Mouse (Mus musculus) intestine, postnatal 0 days (tissue): ENCODE results near the gene B230118H07Rik. TPM values are rescaled to one million over a fixed set of nuclear protein-coding genes. Genes with fewer than 3 reads are reported as not detected.

ENCODE experiments used
- ATAC-seq: fragments of 200-750 bp; cut with Nextera tagmentation; 2 replicates; pipeline ENCODE4 v1.8.0; 2017; ENCODE audit warnings: mild to moderate bottlenecking, moderate TSS enrichment, moderate library complexity
- H3K27ac ChIP-seq: fragments of 300-500 bp; sonication (generic); 2 replicates; pipeline ENCODE4 v1.5.1; 2014; ENCODE audit warnings: mild to moderate bottlenecking, low read depth, low read length, moderate library complexity
- H3K27me3 ChIP-seq: fragments of 300-500 bp; sonication (generic); replicated peaks from 2 replicates; pipeline ENCODE4 v1.6.1; 2014; ENCODE audit warnings: low read length, mixed read lengths; ENCODE audit not compliant: control insufficient read depth, insufficient read depth
- H3K36me3 ChIP-seq: fragments of 300-500 bp; sonication (generic); 2 replicates; pipeline ENCODE4 v1.6.1; 2014; ENCODE audit warnings: mild to moderate bottlenecking, moderate library complexity; ENCODE audit not compliant: control insufficient read depth, insufficient read depth
- H3K4me1 ChIP-seq: fragments of 300-500 bp; sonication (generic); replicated peaks from 2 replicates; pipeline ENCODE4 v1.6.1; 2014; ENCODE audit warnings: antibody characterized with exemption, low read length, mixed read lengths; ENCODE audit not compliant: control insufficient read depth, insufficient read depth
- H3K4me2 ChIP-seq: fragments of 300-500 bp; sonication (generic); replicated peaks from 2 replicates; pipeline ENCODE4 v1.6.1; 2014; ENCODE audit warnings: low read depth, mild to moderate bottlenecking, moderate library complexity
- H3K4me3 ChIP-seq: fragments of 300-500 bp; sonication (generic); 2 replicates; pipeline ENCODE4 v1.5.1; 2014; ENCODE audit warnings: low read depth, low read length
- H3K9ac ChIP-seq: fragments of 300-500 bp; sonication (generic); 2 replicates; pipeline ENCODE4 v1.6.1; 2014; ENCODE audit warnings: mild to moderate bottlenecking, low read depth, low read length
- H3K9me3 ChIP-seq: fragments of 300-500 bp; sonication (generic); 2 replicates; pipeline ENCODE4 v1.6.1; 2016; ENCODE audit warnings: mixed run types; ENCODE audit not compliant: control insufficient read depth
- CTCF ChIP-seq: sonication (generic); IDR thresholded peaks from 2 replicates; pipeline ENCODE4 v1.5.1; 2016; ENCODE audit warnings: low read depth, mild to moderate bottlenecking, control low read depth, antibody characterized with exemption, moderate library complexity
- WGBS: fragments of 180-500 bp; shearing (Covaris S2); extraction: QIAGEN DNeasy Blood & Tissue Kit; methylation state at CpG from one replicate; pipeline ENCODE4 v1.1.7; 2014; 5-methylcytosine and 5-hydroxymethylcytosine counted together
- polyA plus RNA-seq: library from polyadenylated mRNA; unstranded; fragments of >200 nt; fragmentation: Nextera tagmentation; extraction: Ambion mirVana; gene quantifications from 2 replicates; pipeline ENCODE4 v1.2.1, GENCODE M21; 2015

B230118H07Rik gene
- polyA plus RNA-seq, 1 experiment from 2014 or later = 33.6 TPM

DNA sequence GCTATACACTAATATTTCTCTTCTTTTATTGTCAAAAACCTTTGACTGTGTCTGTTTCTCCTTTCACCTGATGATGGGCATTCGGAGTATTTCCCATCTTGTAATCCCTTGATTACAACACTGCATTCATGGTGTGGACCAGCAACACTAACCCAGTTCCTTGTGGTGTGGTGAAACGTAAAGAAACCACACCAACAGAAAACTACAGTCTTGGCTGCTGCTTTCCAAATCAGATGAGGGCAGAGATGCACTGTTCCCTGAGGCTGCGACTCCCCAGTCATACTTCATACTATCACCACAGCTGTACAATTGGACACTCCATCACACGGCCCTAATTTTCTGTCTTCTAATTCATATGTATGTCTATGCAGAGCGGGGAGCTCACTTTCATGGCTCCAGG lies 54.7 kb downstream of the B230118H07Rik start:
- H3K27me3 ChIP-seq = no peaks in the 10 kb centered on the region
- H3K4me2 ChIP-seq = no peak overlapping the region

DNA sequence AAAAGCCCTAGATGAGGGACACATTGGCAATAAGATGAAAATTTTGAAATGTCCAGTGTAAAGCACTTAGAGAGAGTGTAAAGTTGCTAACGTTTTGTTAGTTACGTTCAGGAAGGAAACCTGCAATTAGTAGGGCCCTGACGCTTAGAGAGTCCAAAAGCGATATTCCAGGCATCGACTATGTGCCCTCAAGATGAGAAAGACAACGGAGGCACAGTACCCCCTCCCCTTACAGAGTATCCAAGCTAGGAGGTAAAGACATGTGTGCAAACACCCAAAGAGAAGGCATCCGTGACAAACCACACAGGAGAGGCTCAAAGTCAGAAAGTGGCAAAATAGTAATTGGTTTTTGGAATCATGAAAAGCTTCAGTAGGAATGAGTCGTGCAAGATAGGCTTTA lies 56.4 kb downstream of the B230118H07Rik start:
- H3K27ac ChIP-seq = no peak overlapping the region
- 76% methylated on average over 8 of the region's 8 CpGs for WGBS
- no peaks in the 10 kb centered on the region for H3K9me3 ChIP-seq
- no peak overlapping the region for H3K9ac ChIP-seq
- no peak for TF ChIP-seq CTCF
- no peak overlapping the region for H3K4me2 ChIP-seq
- no peaks in the 10 kb centered on the region for H3K27me3 ChIP-seq
- no peak overlapping the region for H3K4me3 ChIP-seq
- H3K4me1 ChIP-seq = no peaks in the 10 kb centered on the region
- ATAC-seq = no peak
- H3K36me3 ChIP-seq = no peaks in the 10 kb centered on the region

More for the DNA sequence above, 54.7 kb downstream of the B230118H07Rik start:
- no peak overlapping the region for H3K9ac ChIP-seq
- H3K9me3 ChIP-seq = no peaks in the 10 kb centered on the region
- no peak overlapping the region for H3K27ac ChIP-seq
- H3K4me3 ChIP-seq = no peak overlapping the region
- TF ChIP-seq CTCF = no peak
- 89% methylated on average over 5 of the region's 5 CpGs for WGBS
- H3K36me3 ChIP-seq = no peaks in the 10 kb centered on the region
- no peak for ATAC-seq
- H3K4me1 ChIP-seq = no peaks in the 10 kb centered on the region

- Histone ChIP-seq H3K27ac (no peak overlapping the region), H3K4me1 (no peaks in the 10 kb centered on the region), H3K9ac (no peak overlapping the region), H3K36me3 (no peaks in the 10 kb centered on the region), H3K27me3 (no peaks in the 10 kb centered on the region), H3K9me3 (no peaks in the 10 kb centered on the region), H3K4me3 (no peak overlapping the region), H3K4me2 (no peak overlapping the region)
- ATAC-seq = no peak
- no peak for TF ChIP-seq CTCF
- WGBS = 48% methylated on average over 10 of the region's 10 CpGs
Measured at GRCm38 (mm10) chr2:101592023-101592841, 57.1 kb downstream of the B230118H07Rik start.

DNA sequence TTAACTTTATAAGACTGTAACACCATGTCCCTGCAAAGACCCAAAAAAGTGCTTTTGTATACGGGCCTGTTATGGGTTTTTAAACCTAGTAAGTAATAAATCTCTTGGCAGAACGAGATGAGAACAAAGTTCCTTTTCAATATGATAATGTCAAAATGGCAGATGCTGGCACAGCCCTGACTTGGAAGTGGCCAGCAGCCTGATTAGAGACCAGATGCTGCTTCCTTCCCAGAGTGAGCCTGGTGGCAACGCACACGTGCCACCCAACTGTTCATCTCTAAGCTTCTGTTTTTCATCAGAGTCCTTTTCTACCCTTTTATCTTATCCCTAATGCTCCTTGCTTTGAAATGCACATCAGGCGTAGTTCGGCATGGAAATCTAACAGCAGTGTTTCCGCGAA lies 58.0 kb downstream of the B230118H07Rik start:
- no peaks in the 10 kb centered on the region for H3K36me3 ChIP-seq
- no peak overlapping the region for H3K4me2 ChIP-seq
- no peaks in the 10 kb centered on the region for H3K4me1 ChIP-seq
- 78% methylated on average over 8 of the region's 8 CpGs for WGBS
- no peak for TF ChIP-seq CTCF
- H3K4me3 ChIP-seq = no peak overlapping the region
- ATAC-seq = no peak
- H3K27ac ChIP-seq = no peak overlapping the region
- no peaks in the 10 kb centered on the region for H3K27me3 ChIP-seq
- no peaks in the 10 kb centered on the region for H3K9me3 ChIP-seq
- no peak overlapping the region for H3K9ac ChIP-seq

DNA sequence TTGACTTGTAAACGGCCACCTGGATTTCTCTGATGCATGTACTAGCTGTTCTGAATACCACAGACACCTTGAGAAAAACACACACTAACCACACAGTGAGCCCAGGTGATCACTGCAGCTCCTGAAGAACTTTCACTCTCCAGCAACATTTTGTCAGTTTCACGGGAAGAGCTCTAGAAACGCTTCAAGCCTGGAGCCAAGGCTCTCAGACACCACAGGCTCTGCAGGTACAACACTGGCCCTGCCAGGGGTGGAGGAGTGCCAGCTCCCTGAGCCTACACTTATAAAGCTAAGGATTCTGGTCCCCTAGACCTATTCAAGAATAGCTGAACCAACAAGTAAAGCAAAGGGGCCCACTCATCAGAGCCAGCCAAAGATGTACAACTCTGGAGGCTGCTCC lies 67.9 kb downstream of the B230118H07Rik start:
- TF ChIP-seq CTCF = no peak
- ATAC-seq = no peak
- no peak overlapping the region for H3K27ac ChIP-seq
- H3K4me3 ChIP-seq = no peak overlapping the region
- no peak overlapping the region for H3K4me2 ChIP-seq
- no peaks in the 10 kb centered on the region for H3K4me1 ChIP-seq
- no peaks in the 10 kb centered on the region for H3K36me3 ChIP-seq
- no peaks in the 10 kb centered on the region for H3K9me3 ChIP-seq
- 89% methylated on average over 3 of the region's 3 CpGs for WGBS
- no peak overlapping the region for H3K9ac ChIP-seq
- H3K27me3 ChIP-seq = no peaks in the 10 kb centered on the region

GRCm38 (mm10) chr2:101580977-101581376 lies 68.4 kb downstream of the B230118H07Rik start:
- no peak overlapping the region for H3K27ac ChIP-seq
- H3K4me3 ChIP-seq = no peak overlapping the region
- no peaks in the 10 kb centered on the region for H3K27me3 ChIP-seq
- no peak for TF ChIP-seq CTCF
- 87% methylated on average over 3 of the region's 3 CpGs for WGBS
- H3K4me1 ChIP-seq = no peaks in the 10 kb centered on the region
- no peak overlapping the region for H3K4me2 ChIP-seq
- no peak overlapping the region for H3K9ac ChIP-seq
- no peaks in the 10 kb centered on the region for H3K9me3 ChIP-seq
- no peak for ATAC-seq
- no peaks in the 10 kb centered on the region for H3K36me3 ChIP-seq
